ENCODE assay signal across 14 mouse cellular contexts in the genomic region with DNA sequence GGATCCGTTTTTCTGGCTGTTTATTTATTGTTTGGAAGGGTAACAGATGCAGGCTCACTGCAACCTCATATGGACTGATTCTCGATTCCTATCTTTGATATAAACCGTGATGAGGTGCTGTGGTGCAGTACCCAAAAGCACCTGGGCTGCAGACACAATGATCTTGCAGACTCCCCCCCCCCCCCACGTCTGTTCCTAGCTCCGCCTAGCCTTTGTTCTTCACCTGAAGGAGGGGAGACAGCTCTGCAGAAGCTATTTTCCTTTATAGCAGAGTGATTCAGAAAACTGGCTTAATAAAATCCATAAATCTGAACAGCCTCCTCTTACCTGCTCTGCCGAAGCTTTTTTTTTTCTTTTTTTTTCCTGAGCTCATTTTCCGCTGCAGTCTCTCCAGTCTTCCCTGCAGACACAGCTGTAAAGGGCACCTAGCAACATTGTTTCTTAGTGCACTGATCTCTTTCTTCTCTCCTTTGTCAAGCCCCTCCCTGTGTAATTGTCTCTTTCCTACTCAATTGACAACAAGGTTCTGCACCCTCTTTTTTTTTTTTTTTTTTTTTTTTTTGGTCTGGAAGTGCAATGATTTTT. TPM values are rescaled to one million over a fixed set of nuclear protein-coding genes. Genes with fewer than 3 reads are reported as not detected.
DNase-seq lines count a peak whose midpoint lies in the region; ATAC-seq and TF ChIP-seq lines count a peak whose summit lies in the region.
"Had no signal": no experiment of that assay in that cellular context is flagged by ENCODE, and none has a peak within 500 bp of the region (broad histone marks: within the 10 kb centered on the region; RNA-seq: fewer than 3 reads in every experiment).

No protein-coding gene starts in this region.

- H3K4me3 ChIP-seq in ES-E14 (ENCODE audit: insufficient read depth in 1 of 2, low read depth in 1 of 2, low read length in 2 of 2, poor library complexity in 1 of 2, severe bottlenecking in 1 of 2): no peak overlapping the region; a peak in 1 of 4 replicates
- H3K4me3 ChIP-seq in forebrain, postnatal 0 days (ENCODE audit: low read depth, low read length): no peak overlapping the region
- H3K4me3 ChIP-seq in midbrain, embryonic 10.5 days: no peak overlapping the region
- H3K4me3 ChIP-seq: heart, embryonic 12.5 days had no signal

- 28% methylated on average over 7 of the region's 7 CpGs for WGBS in forebrain, postnatal 0 days
- WGBS in midbrain, embryonic 10.5 days: 46% methylated on average over 7 of the region's 7 CpGs

- in situ Hi-C loops in ES-E14 (cut with MboI; ENCODE audit: low sequenced_read_pairs in 2 of 2, unreplicated experiment in 2 of 2): no loop called here

- H3K27me3 ChIP-seq in forebrain, postnatal 0 days (ENCODE audit: insufficient read depth, low read length): no peaks in the 10 kb centered on the region
- no peaks in the 10 kb centered on the region for H3K27me3 ChIP-seq in midbrain, embryonic 10.5 days (ENCODE audit: low read depth, poor library complexity, severe bottlenecking)
- H3K27me3 ChIP-seq: heart, embryonic 12.5 days had no signal

- TF ChIP-seq CTCF in forebrain, postnatal 0 days (IDR thresholded peaks at IDR 0.05; ENCODE audit: low read depth): no peak

- peak; percentile 25 for DNase-seq in ES-CJ7 (ENCODE audit: low read depth, low spot score)
- DNase-seq in ES-E14 (ENCODE audit: low read depth, low spot score): no peak
- DNase-seq in forebrain, postnatal 0 days: peak; percentile 64
- DNase-seq in midbrain, embryonic 10.5 days (ENCODE audit: low spot score): no peak
- DNase-seq in frontal cortex, postnatal 10 days (ENCODE audit: low spot score in 2 of 2): no peak
- no peak for DNase-seq in right cerebral cortex, postnatal 36 days (ENCODE audit: low spot score in 2 of 2)
- no peak for DNase-seq in layer of hippocampus, postnatal 10 days (ENCODE audit: low spot score in 2 of 2)
- DNase-seq: adrenal gland, adult 8-10 months; cerebellum, postnatal 14 days; kidney, adult 8-10 months; liver; lung, postnatal 4 days; thymus, postnatal 36 days had no signal

- peak overlapping the region; percentile 11; the same call in 1 of the 2 replicates for H3K4me2 ChIP-seq in forebrain, postnatal 0 days (ENCODE audit: low read depth)
- H3K4me2 ChIP-seq: heart, embryonic 12.5 days had no signal

- H3K9ac ChIP-seq in ES-E14 (ENCODE audit: insufficient read depth, low read depth, low read length, poor library complexity, severe bottlenecking): no peak overlapping the region
- H3K9ac ChIP-seq in forebrain, postnatal 0 days: peak overlapping the region; percentile 41; the same call in 1 of the 2 replicates
- H3K9ac ChIP-seq: heart, embryonic 12.5 days had no signal

- H3K27ac ChIP-seq in ES-E14 (ENCODE audit: insufficient read depth, low read depth, low read length, poor library complexity, severe bottlenecking): no peak overlapping the region
- peak overlapping the region; percentile 72 for H3K27ac ChIP-seq in forebrain, postnatal 0 days (ENCODE audit: low read depth, low read length)
- peak overlapping the region; percentile 69 for H3K27ac ChIP-seq in midbrain, embryonic 10.5 days (replicated peaks)

- peaks cover 12 to 15% of the 10 kb centered on the region in 2 experiments; a peak in 3 of 4 replicates for H3K4me1 ChIP-seq in ES-E14 (ENCODE audit: control insufficient read depth in 2 of 2, insufficient read depth in 2 of 2, low read length in 2 of 2, poor library complexity in 1 of 2)
- H3K4me1 ChIP-seq in forebrain, postnatal 0 days (ENCODE audit: insufficient read depth): peaks cover 14% of the 10 kb centered on the region; the same call in 1 of the 2 replicates
- peaks cover 50% of the 10 kb centered on the region for H3K4me1 ChIP-seq in midbrain, embryonic 10.5 days

- H3K36me3 ChIP-seq in ES-E14 (ENCODE audit: control insufficient read depth, insufficient read depth, low read length, poor library complexity, severe bottlenecking): no peaks in the 10 kb centered on the region
- no peaks in the 10 kb centered on the region for H3K36me3 ChIP-seq in forebrain, postnatal 0 days (ENCODE audit: insufficient read depth)
- H3K36me3 ChIP-seq in midbrain, embryonic 10.5 days: no peaks in the 10 kb centered on the region
- H3K36me3 ChIP-seq: heart, embryonic 12.5 days had no signal

- no peaks in the 10 kb centered on the region for H3K9me3 ChIP-seq in ES-E14 (ENCODE audit: control insufficient read depth, insufficient read depth, low read depth, low read length)
- H3K9me3 ChIP-seq in forebrain, postnatal 0 days (ENCODE audit: low read length): no peaks in the 10 kb centered on the region
- no peaks in the 10 kb centered on the region for H3K9me3 ChIP-seq in midbrain, embryonic 10.5 days (replicated peaks)
- H3K9me3 ChIP-seq: heart, embryonic 12.5 days had no signal

- peak; percentile 91 for ATAC-seq in forebrain, postnatal 0 days

TF ChIP-seq in ES-E14, 5 proteins besides CTCF, POLR2A, EP300 and RAD21:
- TF ChIP-seq ZNF384 (IDR thresholded peaks at IDR 0.05; ENCODE audit: low read depth, low read length): peak; percentile 90
- no peak for TF ChIP-seq HCFC1 (IDR thresholded peaks at IDR 0.05; ENCODE audit: borderline replicate concordance, insufficient read depth, low read length)
- no peak for TF ChIP-seq MAFK (IDR thresholded peaks at IDR 0.05; ENCODE audit: insufficient read depth, low read depth, low read length)
- no peak for TF ChIP-seq ZC3H11A (IDR thresholded peaks at IDR 0.05; ENCODE audit: borderline replicate concordance, low read depth, low read length)
TF ChIP-seq in ES-E14: peak in this region for 1.

RNA-seq across cellular contexts. Expression of gene Ttc30a1, which starts 7.1 kb away (rescaled TPM):
- 4.7 and 6.1 TPM in 2 replicates for total RNA-seq in ES-E14 (2012; rRNA removed)
- total RNA-seq in forebrain, postnatal 0 days (2014; rRNA removed): 10.8 and 10.9 TPM in 2 replicates
- 3.9 and 4.8 TPM in 2 replicates for polyA plus RNA-seq in forebrain, postnatal 0 days (2015; fragmentation: Nextera tagmentation; extraction: Ambion mirVana)
- 11.8 and 12.0 TPM in 2 replicates for polyA plus RNA-seq in midbrain, embryonic 10.5 days (2016; fragmentation: Nextera tagmentation; extraction: Ambion mirVana)
- total RNA-seq in layer of hippocampus, postnatal 10 days (2021): 1 to 10 TPM; 3.4 to 4.0 TPM

RNA-seq across cellular contexts. Expression of gene Ttc30a2, which starts 10.9 kb away (rescaled TPM):
- total RNA-seq in ES-E14 (2012; rRNA removed): 0.36 and 0.42 TPM in 2 replicates
- 0.81 and 0.92 TPM in 2 replicates for total RNA-seq in forebrain, postnatal 0 days (2014; rRNA removed)
- polyA plus RNA-seq in forebrain, postnatal 0 days (2015; fragmentation: Nextera tagmentation; extraction: Ambion mirVana): 0.21 and 0.24 TPM in 2 replicates
- polyA plus RNA-seq in midbrain, embryonic 10.5 days (2016; fragmentation: Nextera tagmentation; extraction: Ambion mirVana): 0.39 and 0.58 TPM in 2 replicates
- under 1 TPM; 0.27 to 0.45 TPM for total RNA-seq in layer of hippocampus, postnatal 10 days (2021)

RNA-seq across cellular contexts. Expression of gene Ttc30b, which starts 50.5 kb away (rescaled TPM):
- 2.3 and 2.6 TPM in 2 replicates for total RNA-seq in ES-E14 (2012; rRNA removed)
- total RNA-seq in forebrain, postnatal 0 days (2014; rRNA removed): 27.2 and 27.4 TPM in 2 replicates
- 17.8 and 20.6 TPM in 2 replicates for polyA plus RNA-seq in forebrain, postnatal 0 days (2015; fragmentation: Nextera tagmentation; extraction: Ambion mirVana)
- polyA plus RNA-seq in midbrain, embryonic 10.5 days (2016; fragmentation: Nextera tagmentation; extraction: Ambion mirVana): 7.2 and 7.9 TPM in 2 replicates
- 10 to 100 TPM; 12.3 to 12.8 TPM for total RNA-seq in layer of hippocampus, postnatal 10 days (2021)

Comparison
In these comparisons a context has a peak if more than half of its experiments do, and no peak if none do; other contexts are left out.
1. DNase-seq: peak in ES-CJ7 (single experiment) and forebrain, postnatal 0 days (single experiment); none in ES-E14 (single experiment), midbrain, embryonic 10.5 days (single experiment), frontal cortex, postnatal 10 days (0 of 2), right cerebral cortex, postnatal 36 days (0 of 2) and layer of hippocampus, postnatal 10 days (0 of 2).